Mouse (Mus musculus): Measurements from ENCODE around the gene Tlr5. TPM values are rescaled to one million over a fixed set of nuclear protein-coding genes. Genes with fewer than 3 reads are reported as not detected.

Tlr5 gene
- polyA plus RNA-seq, 1 experiment: 2.7 TPM

- Histone ChIP-seq H3K4me3 (ENCODE audit: insufficient read depth, low read length) (no peak overlapping the region), H3K4me1 (ENCODE audit: control insufficient read depth, insufficient read depth, low read length) (peaks cover 16% of the 10 kb centered on the region), H3K27ac (ENCODE audit: insufficient read depth, low read depth, low read length) (peak overlapping the region; percentile 42)
- TF ChIP-seq CTCF (IDR thresholded peaks at IDR 0.05; ENCODE audit: low read depth, low read length) (no peak), POLR2A (IDR thresholded peaks at IDR 0.05; ENCODE audit: borderline replicate concordance, low read depth, low read length) (no peak)
Observed at GRCm38 (mm10) chr1:182922824-182923223, 31.8 kb upstream of the Tlr5 start.

DNA sequence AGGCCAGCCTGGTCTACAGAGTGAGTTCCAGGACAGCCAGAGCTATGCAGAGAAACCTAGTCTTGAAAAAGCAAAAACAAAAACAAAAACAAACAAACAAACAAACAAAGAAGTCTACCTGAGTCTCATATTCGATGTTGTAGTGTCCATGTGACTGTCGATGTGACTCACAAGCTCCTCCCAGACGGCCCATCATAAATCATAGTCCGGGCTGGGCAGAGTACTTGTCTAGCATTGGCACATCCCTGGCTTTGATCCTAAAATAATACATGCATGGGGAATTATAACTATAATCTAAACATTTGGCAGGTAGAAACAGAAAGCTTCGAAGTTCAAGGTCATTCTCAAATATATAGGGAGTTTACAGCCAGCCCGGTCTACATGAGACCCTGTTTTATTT, 28.1 kb upstream of the Tlr5 start:
- TF ChIP-seq CTCF (IDR thresholded peaks at IDR 0.05; ENCODE audit: low read depth, low read length) (no peak), POLR2A (IDR thresholded peaks at IDR 0.05; ENCODE audit: borderline replicate concordance, low read depth, low read length) (no peak)
- Histone ChIP-seq H3K4me3 (ENCODE audit: insufficient read depth, low read length) (no peak overlapping the region), H3K27ac (ENCODE audit: insufficient read depth, low read depth, low read length) (no peak overlapping the region), H3K4me1 (ENCODE audit: control insufficient read depth, insufficient read depth, low read length) (peaks cover 35% of the 10 kb centered on the region)

DNA sequence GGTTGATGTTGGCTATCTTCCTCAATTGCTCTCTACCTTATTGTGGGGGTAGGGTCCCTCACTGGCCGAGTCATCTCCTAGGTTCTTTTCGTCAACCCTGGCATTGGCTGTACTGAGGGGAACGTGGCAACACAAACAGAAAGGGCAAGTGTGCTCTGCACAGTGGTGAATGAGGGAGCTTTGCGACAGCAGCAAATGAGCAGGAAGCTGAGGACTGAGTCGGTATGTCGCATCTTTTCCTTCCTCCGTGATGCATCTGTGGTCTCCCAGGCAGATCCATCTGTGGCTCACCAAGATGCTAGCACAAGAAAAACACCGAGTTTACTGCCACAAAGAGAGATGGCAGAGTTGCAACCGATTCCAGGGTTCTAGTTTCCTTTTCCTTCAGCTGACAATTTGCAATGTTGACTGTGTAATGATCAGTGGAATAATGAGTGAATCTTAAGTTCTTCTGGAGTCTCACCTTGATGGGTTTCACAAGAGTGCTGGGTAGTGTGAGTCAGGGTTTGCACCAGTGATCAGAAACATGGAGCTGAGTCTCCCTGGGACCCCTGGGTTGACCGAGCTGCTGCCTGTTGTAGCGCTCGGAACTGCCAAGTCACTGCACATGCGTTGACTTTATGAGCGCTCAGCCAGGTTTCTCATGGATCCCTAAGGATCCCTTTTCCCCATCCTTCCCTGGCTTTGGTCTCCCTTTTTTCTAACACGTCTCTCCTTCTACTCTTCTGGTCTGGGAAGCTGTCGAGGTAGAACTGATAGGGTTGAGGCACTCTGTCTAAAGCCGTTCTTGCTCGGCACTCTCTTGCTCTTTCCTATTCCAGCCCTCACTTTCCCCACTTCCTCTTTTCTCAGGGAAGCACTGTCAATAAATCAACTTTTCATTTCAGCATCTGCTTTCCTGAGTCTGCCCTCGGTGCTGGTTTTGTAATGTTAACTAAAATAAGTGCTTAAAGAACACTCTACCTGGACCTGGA, 26.4 kb upstream of the Tlr5 start:
- Histone ChIP-seq H3K27ac (ENCODE audit: insufficient read depth, low read depth, low read length) (peak overlapping the region; percentile 15), H3K4me3 (ENCODE audit: insufficient read depth, low read length) (peak overlapping the region; percentile 42), H3K4me1 (ENCODE audit: control insufficient read depth, insufficient read depth, low read length) (peaks cover 26% of the 10 kb centered on the region)
- TF ChIP-seq CTCF (IDR thresholded peaks at IDR 0.05; ENCODE audit: low read depth, low read length): no peak
- no peak for TF ChIP-seq POLR2A (IDR thresholded peaks at IDR 0.05; ENCODE audit: borderline replicate concordance, low read depth, low read length)

DNA sequence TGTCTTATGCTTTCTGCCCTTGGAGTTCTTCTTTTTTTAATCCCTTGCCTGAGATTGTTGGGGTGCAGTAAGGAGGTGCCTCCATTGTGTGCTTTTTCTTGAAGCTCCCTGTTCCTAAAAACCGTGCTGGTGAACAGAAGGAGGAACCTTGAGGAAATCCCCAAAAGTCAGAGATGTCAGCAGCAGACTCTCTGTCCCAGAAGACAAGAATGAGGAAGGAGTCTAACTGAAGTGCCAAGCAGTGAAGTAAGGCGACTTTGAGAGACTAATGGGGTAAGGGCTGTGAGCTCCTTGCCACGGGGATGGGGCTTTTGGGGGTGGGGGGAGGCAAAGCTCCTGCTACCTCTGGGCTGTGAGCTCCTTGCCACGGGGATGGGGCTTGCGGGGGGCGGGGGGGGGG, 19.1 kb upstream of the Tlr5 start:
- TF ChIP-seq CTCF (IDR thresholded peaks at IDR 0.05; ENCODE audit: low read depth, low read length) (no peak), POLR2A (IDR thresholded peaks at IDR 0.05; ENCODE audit: borderline replicate concordance, low read depth, low read length) (no peak)
- Histone ChIP-seq H3K4me3 (ENCODE audit: insufficient read depth, low read length) (no peak overlapping the region), H3K4me1 (ENCODE audit: control insufficient read depth, insufficient read depth, low read length) (peaks cover 10% of the 10 kb centered on the region), H3K27ac (ENCODE audit: insufficient read depth, low read depth, low read length) (no peak overlapping the region)

DNA sequence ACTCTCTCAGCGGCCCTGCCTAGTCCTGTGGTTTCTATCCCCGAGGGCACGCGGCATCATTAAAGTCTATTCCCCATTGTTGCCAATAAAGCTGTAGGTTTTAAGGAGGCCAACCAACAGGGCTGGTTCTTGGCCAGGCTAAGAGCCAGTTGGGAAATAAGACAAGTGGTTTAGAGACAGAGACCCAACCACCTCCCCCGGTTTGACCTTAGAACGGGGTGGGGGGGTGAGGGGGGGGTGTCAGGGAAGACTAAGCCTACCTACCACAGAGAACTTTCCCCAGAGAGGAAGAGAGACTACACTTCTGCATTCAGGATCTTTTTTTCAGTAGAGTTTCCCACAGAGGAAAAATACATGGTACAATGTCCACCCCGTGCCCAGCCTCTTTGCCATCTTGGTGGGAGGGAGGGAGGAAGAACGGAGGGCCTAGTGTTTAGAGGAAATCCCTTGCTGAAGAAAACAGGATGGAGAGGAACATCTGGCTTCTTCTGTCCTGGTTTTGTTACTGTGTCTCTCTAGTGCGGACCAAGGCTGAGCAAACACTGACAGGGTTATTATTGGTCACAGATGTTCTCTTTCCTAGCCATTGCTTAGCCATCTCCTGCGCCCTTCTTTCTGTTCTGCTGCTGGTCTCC, 17.0 kb upstream of the Tlr5 start:
- Histone ChIP-seq H3K4me3 (ENCODE audit: insufficient read depth, low read length) (no peak overlapping the region), H3K27ac (ENCODE audit: insufficient read depth, low read depth, low read length) (no peak overlapping the region), H3K4me1 (ENCODE audit: control insufficient read depth, insufficient read depth, low read length) (peaks cover 9% of the 10 kb centered on the region)
- TF ChIP-seq CTCF (IDR thresholded peaks at IDR 0.05; ENCODE audit: low read depth, low read length) (no peak), POLR2A (IDR thresholded peaks at IDR 0.05; ENCODE audit: borderline replicate concordance, low read depth, low read length) (no peak)

DNA sequence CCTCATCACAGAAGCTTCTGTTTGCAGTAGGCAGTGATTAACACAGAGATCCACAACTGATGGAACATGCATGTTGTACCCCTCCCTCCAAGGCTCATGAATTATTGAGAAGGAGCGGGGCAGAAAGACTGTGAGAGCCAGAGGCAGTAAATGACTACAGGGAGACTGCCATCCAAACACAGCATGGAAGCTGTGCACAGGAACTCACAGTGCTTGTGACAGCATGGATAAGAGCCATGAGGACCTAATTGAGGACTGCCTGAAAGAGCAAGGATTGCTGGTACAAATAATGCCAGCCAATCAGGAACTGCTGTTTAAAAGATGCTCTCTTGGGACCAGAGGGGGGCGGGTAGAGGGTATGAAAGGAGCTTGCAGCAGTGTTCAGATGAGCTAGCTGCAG, 12.7 kb upstream of the Tlr5 start:
- Histone ChIP-seq H3K4me3 (ENCODE audit: insufficient read depth, low read length) (no peak overlapping the region), H3K27ac (ENCODE audit: insufficient read depth, low read depth, low read length) (no peak overlapping the region), H3K4me1 (ENCODE audit: control insufficient read depth, insufficient read depth, low read length) (peaks cover 19% of the 10 kb centered on the region)
- TF ChIP-seq CTCF (IDR thresholded peaks at IDR 0.05; ENCODE audit: low read depth, low read length) (no peak), POLR2A (IDR thresholded peaks at IDR 0.05; ENCODE audit: borderline replicate concordance, low read depth, low read length) (no peak)

GRCm38 (mm10) chr1:182943911-182944310, 10.7 kb upstream of the Tlr5 start:
- no peak for TF ChIP-seq CTCF (IDR thresholded peaks at IDR 0.05; ENCODE audit: low read depth, low read length)
- TF ChIP-seq POLR2A (IDR thresholded peaks at IDR 0.05; ENCODE audit: borderline replicate concordance, low read depth, low read length): no peak
- Histone ChIP-seq H3K4me3 (ENCODE audit: insufficient read depth, low read length) (no peak overlapping the region), H3K4me1 (ENCODE audit: control insufficient read depth, insufficient read depth, low read length) (peaks cover 19% of the 10 kb centered on the region), H3K27ac (ENCODE audit: insufficient read depth, low read depth, low read length) (no peak overlapping the region)

DNA sequence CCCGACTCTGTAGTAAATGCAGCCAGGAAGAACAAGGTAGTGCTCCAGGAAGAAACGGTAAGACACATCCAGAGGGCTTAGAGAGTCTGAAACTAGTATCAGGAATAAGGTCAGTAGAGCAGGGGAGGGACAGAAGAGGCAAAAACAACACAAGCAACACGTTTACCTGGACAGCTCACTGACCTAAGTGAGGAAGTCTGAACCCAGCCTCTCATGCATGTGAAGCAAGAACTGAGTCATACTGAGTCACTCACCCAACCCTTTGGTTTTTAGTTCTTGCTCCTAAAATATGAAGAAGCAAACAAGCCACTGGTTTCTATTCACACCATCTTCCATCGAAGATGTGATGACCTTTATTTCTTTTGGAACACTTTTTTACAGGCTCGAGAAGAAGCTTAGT, 9.9 kb upstream of the Tlr5 start:
- H3K4me1 ChIP-seq (ENCODE audit: control insufficient read depth, insufficient read depth, low read length): peaks cover 19% of the 10 kb centered on the region
- H3K27ac ChIP-seq (ENCODE audit: insufficient read depth, low read depth, low read length): no peak overlapping the region
- H3K4me3 ChIP-seq (ENCODE audit: insufficient read depth, low read length): no peak overlapping the region
- no peak for TF ChIP-seq CTCF (IDR thresholded peaks at IDR 0.05; ENCODE audit: low read depth, low read length)

DNA sequence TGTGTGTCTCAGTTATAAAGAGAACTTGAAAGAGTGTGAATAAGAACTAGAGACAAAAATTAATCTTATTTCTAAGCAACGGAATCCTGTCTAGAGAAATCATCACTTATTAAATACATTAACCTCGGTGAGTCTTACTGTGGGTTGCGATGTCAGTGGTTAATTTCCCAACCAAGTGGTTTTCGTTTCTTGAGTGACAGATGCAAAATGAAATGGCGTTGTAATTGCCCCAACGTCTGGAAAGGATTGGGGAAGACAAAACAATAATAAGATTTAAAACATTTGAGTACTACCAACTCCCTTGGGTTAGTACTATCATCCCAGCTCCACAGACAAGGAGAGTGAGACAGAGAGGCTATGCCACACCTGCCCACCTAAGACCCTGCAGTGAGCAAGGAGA, 9.0 kb upstream of the Tlr5 start:
- Histone ChIP-seq H3K4me1 (ENCODE audit: control insufficient read depth, insufficient read depth, low read length) (peaks cover 19% of the 10 kb centered on the region), H3K4me3 (ENCODE audit: insufficient read depth, low read length) (no peak overlapping the region), H3K27ac (ENCODE audit: insufficient read depth, low read depth, low read length) (no peak overlapping the region)
- TF ChIP-seq CTCF (IDR thresholded peaks at IDR 0.05; ENCODE audit: low read depth, low read length): no peak
- no peak for TF ChIP-seq POLR2A (IDR thresholded peaks at IDR 0.05; ENCODE audit: borderline replicate concordance, low read depth, low read length)

- H3K4me1 ChIP-seq (ENCODE audit: control insufficient read depth, insufficient read depth, low read length): peaks cover 45% of the 10 kb centered on the region
- H3K27ac ChIP-seq (ENCODE audit: insufficient read depth, low read depth, low read length): no peak overlapping the region
- no peak for TF ChIP-seq POLR2A (IDR thresholded peaks at IDR 0.05; ENCODE audit: borderline replicate concordance, low read depth, low read length)
- TF ChIP-seq CTCF (IDR thresholded peaks at IDR 0.05; ENCODE audit: low read depth, low read length): no peak
- H3K4me3 ChIP-seq (ENCODE audit: insufficient read depth, low read length): no peak overlapping the region
Observed at GRCm38 (mm10) chr1:182951298-182951697, 3.3 kb upstream of the Tlr5 start.
